Mouse (Mus musculus) midbrain, embryonic 15.5 days (tissue): Measurements from ENCODE around the gene Exoc2. TPM values are rescaled to one million over a fixed set of nuclear protein-coding genes. Genes with fewer than 3 reads are reported as not detected.

Experiments
- ATAC-seq: fragments of 200-750 bp; cut with Nextera tagmentation; replicated peaks from 2 replicates; pipeline ENCODE4 v1.8.0; 2017; ENCODE audit warnings: moderate TSS enrichment
- H3K27ac ChIP-seq: fragments of 300-500 bp; sonication (generic); 2 replicates; pipeline ENCODE4 v1.5.1; 2015; ENCODE audit warnings: mild to moderate bottlenecking, inconsistent platforms
- H3K27me3 ChIP-seq: fragments of 300-500 bp; sonication (generic); replicated peaks from 2 replicates; pipeline ENCODE4 v1.6.1; 2015; ENCODE audit warnings: inconsistent platforms
- H3K36me3 ChIP-seq: fragments of 300-500 bp; sonication (generic); replicated peaks from 2 replicates; pipeline ENCODE4 v1.6.1; 2015; ENCODE audit warnings: inconsistent platforms
- H3K4me1 ChIP-seq: fragments of 300-500 bp; sonication (generic); 2 replicates; pipeline ENCODE4 v1.6.1; 2015; ENCODE audit warnings: inconsistent platforms
- H3K4me2 ChIP-seq: fragments of 300-500 bp; sonication (generic); 2 replicates; pipeline ENCODE4 v1.6.1; 2015; ENCODE audit warnings: inconsistent platforms, mild to moderate bottlenecking, moderate library complexity
- H3K4me3 ChIP-seq: fragments of 300-500 bp; sonication (generic); 2 replicates; pipeline ENCODE4 v1.5.1; 2015; ENCODE audit warnings: mild to moderate bottlenecking, inconsistent platforms
- H3K9ac ChIP-seq: fragments of 300-500 bp; sonication (generic); 2 replicates; pipeline ENCODE4 v1.6.1; 2015; ENCODE audit warnings: mild to moderate bottlenecking, inconsistent platforms
- H3K9me3 ChIP-seq: fragments of 300-500 bp; sonication (generic); 2 replicates; pipeline ENCODE4 v1.6.1; 2016; ENCODE audit warnings: inconsistent platforms
- WGBS: fragments of 180-500 bp; shearing (Covaris S2); methylation state at CpG from one replicate; pipeline ENCODE4 v1.1.7; 2015; ENCODE audit warnings: mixed read lengths; 5-methylcytosine and 5-hydroxymethylcytosine counted together
- polyA plus RNA-seq: library from polyadenylated mRNA; unstranded; fragments of >200 nt; fragmentation: Nextera tagmentation; extraction: Ambion mirVana; gene quantifications from 2 replicates; pipeline ENCODE4 v1.2.1, GENCODE M21; 2015

The Exoc2 gene
- polyA plus RNA-seq, 1 experiment from 2014 or later: 59.3 TPM

GRCm38 (mm10) chr13:30873472-30873871 lies 100.4 kb downstream of the Exoc2 start:
- H3K4me1 ChIP-seq: no peaks in the 10 kb centered on the region
- H3K4me3 ChIP-seq: no peak overlapping the region
- no peak overlapping the region for H3K4me2 ChIP-seq
- H3K36me3 ChIP-seq: peaks cover 20% of the 10 kb centered on the region; the same call in 1 of the 2 replicates
- H3K9me3 ChIP-seq: no peaks in the 10 kb centered on the region
- no peak overlapping the region for H3K9ac ChIP-seq
- no peak for ATAC-seq
- H3K27me3 ChIP-seq: no peaks in the 10 kb centered on the region
- 73% methylated on average over 1 of the region's 1 CpGs for WGBS
- no peak overlapping the region for H3K27ac ChIP-seq

DNA sequence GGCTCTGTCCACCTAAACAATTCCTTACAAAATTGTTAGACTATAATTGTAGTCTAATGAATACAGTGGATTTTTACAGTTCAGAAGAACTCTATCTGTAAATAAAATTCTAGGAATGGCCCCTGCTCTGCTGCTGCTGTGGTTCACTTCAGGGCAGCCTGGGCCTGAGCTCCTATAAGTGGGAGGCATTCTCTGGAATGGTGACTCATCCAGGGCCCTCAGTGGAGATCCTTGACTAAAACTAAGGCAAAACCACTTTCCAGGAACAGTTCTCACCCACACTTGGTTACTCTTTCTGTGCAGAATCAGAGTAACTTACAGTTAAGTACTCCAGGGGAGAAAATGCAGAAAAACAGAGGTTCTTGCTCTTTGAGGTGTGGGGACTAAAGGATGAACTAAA lies 108.4 kb downstream of the Exoc2 start:
- no peak for ATAC-seq
- Histone ChIP-seq H3K9me3 (no peaks in the 10 kb centered on the region), H3K27me3 (no peaks in the 10 kb centered on the region), H3K4me3 (no peak overlapping the region), H3K9ac (no peak overlapping the region), H3K4me2 (no peak overlapping the region), H3K36me3 (no peaks in the 10 kb centered on the region; the same call in 1 of the 2 replicates), H3K4me1 (no peaks in the 10 kb centered on the region), H3K27ac (no peak overlapping the region)

DNA sequence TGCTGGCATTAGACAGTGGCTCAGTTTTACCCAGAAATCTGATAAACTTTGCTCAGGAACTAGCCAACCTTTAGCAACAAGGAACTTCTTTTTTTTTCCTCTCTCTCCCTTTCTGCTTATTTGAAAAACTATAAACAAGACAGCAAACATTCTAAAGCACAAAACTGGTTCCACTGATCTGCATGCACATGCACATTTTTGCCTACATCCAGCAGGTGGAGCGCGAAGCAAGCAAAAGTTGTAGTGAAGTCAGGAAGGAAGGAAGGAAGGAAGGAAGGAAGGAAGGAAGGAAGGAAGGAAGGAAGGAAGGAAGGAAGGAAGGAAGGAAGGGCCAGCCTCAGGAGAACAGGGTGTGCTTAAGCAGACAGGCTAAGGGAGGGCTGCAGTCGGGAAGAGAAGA lies 109.9 kb downstream of the Exoc2 start:
- Histone ChIP-seq H3K4me2 (no peak overlapping the region), H3K27me3 (no peaks in the 10 kb centered on the region), H3K9ac (no peak overlapping the region), H3K36me3 (no peaks in the 10 kb centered on the region; the same call in 1 of the 2 replicates), H3K9me3 (no peaks in the 10 kb centered on the region), H3K27ac (no peak overlapping the region), H3K4me1 (no peaks in the 10 kb centered on the region), H3K4me3 (no peak overlapping the region)
- 82% methylated on average over 3 of the region's 3 CpGs for WGBS
- no peak for ATAC-seq

- no peak for ATAC-seq
- H3K9ac ChIP-seq: no peak overlapping the region
- H3K36me3 ChIP-seq: peaks cover 5% of the 10 kb centered on the region; the same call in 1 of the 2 replicates
- H3K27me3 ChIP-seq: no peaks in the 10 kb centered on the region
- no peak overlapping the region for H3K4me2 ChIP-seq
- no peaks in the 10 kb centered on the region for H3K9me3 ChIP-seq
- H3K4me1 ChIP-seq: no peaks in the 10 kb centered on the region
- 94% methylated on average over 3 of the region's 3 CpGs for WGBS
- H3K27ac ChIP-seq: no peak overlapping the region
- no peak overlapping the region for H3K4me3 ChIP-seq
These were observed 115.5 kb downstream of the Exoc2 start for GRCm38 (mm10) chr13:30858421-30858820.

GRCm38 (mm10) chr13:30850736-30851135 lies 123.2 kb downstream of the Exoc2 start:
- Histone ChIP-seq H3K36me3 (peaks cover 3% of the 10 kb centered on the region; the same call in 1 of the 2 replicates), H3K27ac (no peak overlapping the region), H3K4me2 (no peak overlapping the region), H3K4me3 (no peak overlapping the region), H3K4me1 (no peaks in the 10 kb centered on the region), H3K27me3 (no peaks in the 10 kb centered on the region), H3K9me3 (no peaks in the 10 kb centered on the region), H3K9ac (no peak overlapping the region)
- WGBS: 75% methylated on average over 2 of the region's 2 CpGs
- no peak for ATAC-seq

DNA sequence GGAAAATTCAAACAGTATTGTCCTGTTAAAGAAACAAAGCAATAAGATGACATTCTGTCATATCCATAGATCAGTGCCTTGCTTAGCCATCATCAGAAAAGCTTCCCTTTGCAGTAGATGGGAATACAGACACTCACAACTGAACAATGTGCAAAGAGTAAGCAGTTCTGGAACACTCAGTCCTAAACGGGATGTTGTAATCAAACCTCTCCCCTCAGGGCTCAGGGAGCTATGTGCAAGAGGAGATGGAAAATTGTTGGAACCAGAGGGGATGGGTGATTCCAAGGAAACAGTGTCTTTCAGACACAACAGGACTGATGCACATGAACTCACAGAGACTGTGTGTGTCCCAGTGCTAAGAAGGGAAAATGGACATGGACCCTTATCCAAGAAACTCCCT lies 125.9 kb downstream of the Exoc2 start:
- Histone ChIP-seq H3K4me1 (no peaks in the 10 kb centered on the region), H3K27me3 (no peaks in the 10 kb centered on the region), H3K36me3 (no peaks in the 10 kb centered on the region), H3K9ac (no peak overlapping the region), H3K9me3 (no peaks in the 10 kb centered on the region), H3K4me2 (no peak overlapping the region), H3K27ac (no peak overlapping the region), H3K4me3 (no peak overlapping the region)
- ATAC-seq: no peak
- WGBS: 45% methylated on average over 1 of the region's 1 CpGs

DNA sequence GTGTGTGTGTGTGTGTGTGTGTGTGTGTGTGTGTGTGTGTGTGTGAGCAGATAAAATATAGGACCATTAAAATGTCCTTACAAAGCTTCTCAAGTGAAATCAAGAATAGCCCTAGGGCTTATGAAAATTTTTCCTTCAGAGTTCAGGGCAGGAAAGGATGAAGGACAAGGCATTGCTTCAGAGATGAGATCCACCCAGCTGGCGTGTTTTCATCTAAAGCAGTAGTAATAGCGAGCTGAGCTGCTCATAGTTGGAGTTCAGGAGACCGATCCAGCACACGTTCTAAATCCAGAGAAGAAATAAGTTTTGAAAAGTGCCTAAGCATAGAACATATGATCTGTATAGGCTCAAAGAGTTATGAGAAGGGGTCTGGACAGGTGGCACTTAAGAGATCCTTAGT lies 127.4 kb downstream of the Exoc2 start:
- H3K4me2 ChIP-seq: no peak overlapping the region
- 94% methylated on average over 4 of the region's 4 CpGs for WGBS
- no peaks in the 10 kb centered on the region for H3K36me3 ChIP-seq
- no peaks in the 10 kb centered on the region for H3K27me3 ChIP-seq
- H3K9ac ChIP-seq: no peak overlapping the region
- no peaks in the 10 kb centered on the region for H3K4me1 ChIP-seq
- no peak overlapping the region for H3K27ac ChIP-seq
- no peaks in the 10 kb centered on the region for H3K9me3 ChIP-seq
- no peak overlapping the region for H3K4me3 ChIP-seq
- ATAC-seq: no peak

- H3K9me3 ChIP-seq: no peaks in the 10 kb centered on the region
- no peaks in the 10 kb centered on the region for H3K4me1 ChIP-seq
- no peak overlapping the region for H3K4me3 ChIP-seq
- no peak overlapping the region for H3K4me2 ChIP-seq
- H3K27ac ChIP-seq: no peak overlapping the region
- 95% methylated on average over 4 of the region's 4 CpGs for WGBS
- no peak for ATAC-seq
- peaks cover 3% of the 10 kb centered on the region; the same call in 1 of the 2 replicates for H3K36me3 ChIP-seq
- no peaks in the 10 kb centered on the region for H3K27me3 ChIP-seq
- H3K9ac ChIP-seq: no peak overlapping the region
These were observed 130.8 kb downstream of the Exoc2 start for GRCm38 (mm10) chr13:30843049-30843448.

GRCm38 (mm10) chr13:30841843-30842242 lies 132.1 kb downstream of the Exoc2 start:
- Histone ChIP-seq H3K36me3 (peaks cover 3% of the 10 kb centered on the region; the same call in 1 of the 2 replicates), H3K27ac (no peak overlapping the region), H3K4me2 (no peak overlapping the region), H3K4me3 (no peak overlapping the region), H3K9ac (no peak overlapping the region), H3K4me1 (no peaks in the 10 kb centered on the region), H3K27me3 (no peaks in the 10 kb centered on the region), H3K9me3 (no peaks in the 10 kb centered on the region)
- no peak for ATAC-seq
- 93% methylated on average over 2 of the region's 2 CpGs for WGBS

DNA sequence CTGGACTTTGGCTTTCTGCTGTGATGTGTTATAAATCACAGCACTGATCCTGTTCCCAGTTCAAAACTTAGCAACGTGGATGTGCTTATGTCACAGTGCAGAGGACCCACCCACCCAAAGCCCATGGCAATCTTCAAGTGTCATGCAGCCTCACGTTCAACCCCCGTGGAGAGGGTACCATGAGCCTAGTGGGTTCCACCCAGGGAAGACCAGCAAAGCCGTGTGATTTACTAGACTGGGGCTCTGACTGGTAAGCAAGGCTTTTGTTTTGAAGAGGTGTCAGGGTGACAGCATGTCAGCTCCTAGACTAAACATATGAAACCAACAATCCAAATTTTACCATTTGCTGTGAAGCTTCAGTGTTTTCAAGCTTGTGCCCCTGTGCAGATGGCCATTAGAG lies 132.6 kb downstream of the Exoc2 start:
- H3K9me3 ChIP-seq: no peaks in the 10 kb centered on the region
- 94% methylated on average over 4 of the region's 4 CpGs for WGBS
- H3K4me3 ChIP-seq: no peak overlapping the region
- no peak overlapping the region for H3K4me2 ChIP-seq
- no peaks in the 10 kb centered on the region for H3K27me3 ChIP-seq
- no peaks in the 10 kb centered on the region for H3K4me1 ChIP-seq
- H3K27ac ChIP-seq: no peak overlapping the region
- peaks cover 3% of the 10 kb centered on the region; the same call in 1 of the 2 replicates for H3K36me3 ChIP-seq
- no peak for ATAC-seq
- no peak overlapping the region for H3K9ac ChIP-seq

- Histone ChIP-seq H3K27me3 (no peaks in the 10 kb centered on the region), H3K27ac (no peak overlapping the region), H3K36me3 (peaks cover 3% of the 10 kb centered on the region; the same call in 1 of the 2 replicates), H3K9me3 (no peaks in the 10 kb centered on the region), H3K4me2 (no peak overlapping the region), H3K9ac (no peak overlapping the region), H3K4me3 (no peak overlapping the region), H3K4me1 (no peaks in the 10 kb centered on the region)
- 95% methylated on average over 3 of the region's 3 CpGs for WGBS
- ATAC-seq: no peak
These were observed 133.2 kb downstream of the Exoc2 start for GRCm38 (mm10) chr13:30840700-30841099.

DNA sequence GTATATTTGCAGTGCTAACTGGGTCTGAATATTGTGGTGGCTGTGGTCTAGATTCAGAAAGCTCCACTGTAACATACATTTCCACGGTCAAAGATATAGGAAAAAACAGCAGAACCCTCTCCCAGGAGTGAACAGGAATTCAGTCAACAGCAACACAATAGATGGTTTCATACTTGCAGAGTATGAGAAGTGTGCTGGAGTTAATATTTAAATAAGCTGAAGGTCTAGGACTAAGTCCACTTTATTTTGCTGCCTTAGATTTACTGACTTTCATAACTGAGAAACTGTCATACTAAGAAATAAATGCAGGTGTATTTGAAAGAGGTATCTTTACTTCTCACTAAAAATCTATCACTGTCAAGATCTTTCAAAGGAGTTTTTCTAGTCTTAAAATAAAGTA lies 137.6 kb downstream of the Exoc2 start:
- H3K27ac ChIP-seq: no peak overlapping the region
- no peaks in the 10 kb centered on the region for H3K4me1 ChIP-seq
- no peak overlapping the region for H3K4me3 ChIP-seq
- 95% methylated on average over 1 of the region's 1 CpGs for WGBS
- H3K4me2 ChIP-seq: no peak overlapping the region
- no peak overlapping the region for H3K9ac ChIP-seq
- no peaks in the 10 kb centered on the region for H3K9me3 ChIP-seq
- ATAC-seq: no peak
- H3K27me3 ChIP-seq: no peaks in the 10 kb centered on the region
- peaks cover 3% of the 10 kb centered on the region; the same call in 1 of the 2 replicates for H3K36me3 ChIP-seq

- ATAC-seq: no peak
- Histone ChIP-seq H3K9ac (no peak overlapping the region), H3K4me2 (no peak overlapping the region), H3K27me3 (no peaks in the 10 kb centered on the region), H3K9me3 (no peaks in the 10 kb centered on the region), H3K4me3 (no peak overlapping the region), H3K4me1 (no peaks in the 10 kb centered on the region), H3K27ac (no peak overlapping the region), H3K36me3 (peaks cover 3% of the 10 kb centered on the region; the same call in 1 of the 2 replicates)
- 94% methylated on average over 9 of the region's 9 CpGs for WGBS
These were observed 139.0 kb downstream of the Exoc2 start for GRCm38 (mm10) chr13:30834859-30835258.
